Mouse (Mus musculus) liver, adult 2 months (tissue): Measurements from ENCODE around the gene Tas2r106.

ENCODE experiments used
- CTCF ChIP-seq: fragments of 200-500 bp; IDR thresholded peaks from 2 replicates; pipeline ENCODE4 v1.5.1; 2011; ENCODE audit warnings: low read depth, low read length, control low read depth
- POLR2A ChIP-seq: fragments of 200-500 bp; IDR thresholded peaks from 2 replicates; pipeline ENCODE4 v1.6.1; 2011; ENCODE audit warnings: low read length, control low read depth; ENCODE audit not compliant: insufficient read depth; ENCODE audit errors: extremely low read depth

- no peak for TF ChIP-seq CTCF
- no peak for TF ChIP-seq POLR2A
These were observed 18.6 kb downstream of the Tas2r106 start, which contains the start of gene Tas2r107 for GRCm38 (mm10) chr6:131660049-131660448.
